Mouse (Mus musculus): ENCODE measurements around the gene Gjb5.

The Gjb5 gene

GRCm38 (mm10) chr4:127311561-127311960 is 46.4 kb downstream of the Gjb5 start:
- DNase-seq (ENCODE audit: low spot score in 2 of 2), result no peak

- no peak for DNase-seq (ENCODE audit: low spot score in 2 of 2)
Measured at GRCm38 (mm10) chr4:127306915-127307314, 51.1 kb downstream of the Gjb5 start.

All from natural killer cell, adult 2 months (primary cell).